Mouse (Mus musculus) embryonic facial prominence, embryonic 11.5 days (tissue): ENCODE results near the gene Cap1. TPM values are rescaled to one million over a fixed set of nuclear protein-coding genes. Genes with fewer than 3 reads are reported as not detected.
A peak's percentile ranks its signal among the peaks of the same experiment; 100 is the strongest.

ENCODE experiments used
- ATAC-seq: fragments of 200-750 bp; cut with Nextera tagmentation; replicated peaks from 2 replicates; pipeline ENCODE4 v1.8.0; 2017; ENCODE audit warnings: low read depth; ENCODE audit not compliant: insufficient number of reproducible peaks, low FRiP score, low TSS enrichment
- DNase-seq: peaks from one replicate; pipeline ENCODE4 v3.0.0-alpha.2; 2015; ENCODE audit warnings: low spot score
- H3K27ac ChIP-seq: fragments of 300-500 bp; sonication (generic); replicated peaks from 2 replicates; pipeline ENCODE4 v1.5.1; 2014; ENCODE audit warnings: mild to moderate bottlenecking, low read depth, low read length, control low read depth
- H3K27me3 ChIP-seq: fragments of 300-500 bp; sonication (generic); 2 replicates; pipeline ENCODE4 v1.6.1; 2014; ENCODE audit warnings: mild to moderate bottlenecking, low read length, moderate library complexity, mixed read lengths; ENCODE audit not compliant: control insufficient read depth, insufficient read depth
- H3K36me3 ChIP-seq: fragments of 300-500 bp; sonication (generic); replicated peaks from 2 replicates; pipeline ENCODE4 v1.6.1; 2014; ENCODE audit warnings: low read depth, mild to moderate bottlenecking, low read length, moderate library complexity, mixed read lengths; ENCODE audit not compliant: control insufficient read depth, insufficient read depth
- H3K4me1 ChIP-seq: fragments of 300-500 bp; sonication (generic); 2 replicates; pipeline ENCODE4 v1.6.1; 2014; ENCODE audit warnings: low read length, mixed read lengths; ENCODE audit not compliant: control insufficient read depth, insufficient read depth
- H3K4me2 ChIP-seq: fragments of 300-500 bp; sonication (generic); 2 replicates; pipeline ENCODE4 v1.6.1; 2014; ENCODE audit warnings: low read depth, mild to moderate bottlenecking, control low read depth, low read length, moderate library complexity
- H3K4me3 ChIP-seq: fragments of 300-500 bp; sonication (generic); 2 replicates; pipeline ENCODE4 v1.5.1; 2014; ENCODE audit warnings: low read depth, low read length, control low read depth
- H3K9ac ChIP-seq: fragments of 300-500 bp; sonication (generic); replicated peaks from 2 replicates; pipeline ENCODE4 v1.6.1; 2014; ENCODE audit warnings: mild to moderate bottlenecking, control low read depth, low read length
- H3K9me3 ChIP-seq: fragments of 300-500 bp; sonication (generic); replicated peaks from 2 replicates; pipeline ENCODE4 v1.6.1; 2016; ENCODE audit warnings: mild to moderate bottlenecking, low read length, inconsistent platforms, mixed read lengths; ENCODE audit not compliant: control insufficient read depth
- WGBS: fragments of 180-500 bp; shearing (Covaris S2); extraction: QIAGEN DNeasy Blood & Tissue Kit; methylation state at CpG from one replicate; pipeline ENCODE4 v1.1.7; 2014; 5-methylcytosine and 5-hydroxymethylcytosine counted together
- polyA plus RNA-seq: library from polyadenylated mRNA; unstranded; fragments of >200 nt; fragmentation: Nextera tagmentation; extraction: Ambion mirVana; gene quantifications from 2 replicates; pipeline ENCODE4 v1.2.1, GENCODE M21; 2014

The Cap1 gene
- polyA plus RNA-seq = 68.8 and 70.1 TPM in 2 replicates

DNA sequence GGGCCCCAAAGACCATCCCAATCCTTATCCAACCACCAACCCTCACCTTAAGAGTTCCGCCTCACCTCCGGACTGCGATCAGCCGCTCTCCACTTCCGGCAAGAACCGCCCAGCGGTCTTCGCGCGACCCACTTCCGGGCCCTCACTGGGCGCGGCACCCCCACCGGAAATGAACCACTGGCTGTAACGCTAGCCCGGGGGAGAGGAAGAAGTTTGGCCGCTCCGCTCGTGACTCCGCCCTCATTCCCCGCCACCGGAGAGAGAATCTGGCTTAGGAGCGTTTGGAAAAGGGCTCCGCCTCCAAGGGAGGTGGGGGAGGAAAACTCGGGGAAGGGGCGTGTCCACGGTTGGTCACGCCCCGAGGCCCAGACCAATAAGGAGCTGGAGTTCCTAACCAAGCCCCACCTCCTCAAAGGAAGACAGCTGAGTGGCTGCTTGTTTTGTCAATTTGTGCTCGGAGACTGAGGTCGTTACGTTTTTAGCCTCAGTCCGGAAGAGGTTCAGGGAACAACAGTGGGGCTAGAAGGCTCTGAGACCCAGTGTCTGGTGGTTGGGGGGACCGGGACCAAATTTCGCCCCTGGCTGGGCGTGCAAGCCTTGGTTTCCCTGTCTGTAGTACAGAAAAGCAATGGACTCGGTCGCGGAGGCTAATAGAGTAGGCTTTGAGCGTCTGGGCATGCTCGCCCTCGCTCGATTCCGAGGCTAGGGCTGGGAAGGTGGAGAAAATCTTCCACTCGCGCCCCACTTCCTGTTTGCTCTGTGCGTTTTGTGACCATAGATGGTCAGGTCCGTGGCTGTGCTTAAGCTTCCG lies at the start of gene Cap1:
TSS of gene Cap1 (minus strand) at position 289 of the 811 bp plus-strand sequence.
- under 1% methylated on average over 49 of the region's 49 CpGs for WGBS
- peak; percentile 99 for DNase-seq

GRCm38 (mm10) chr4:122933857-122934256 lies 48.0 kb upstream of the Cap1 start:
- Histone ChIP-seq H3K36me3 (no peaks in the 10 kb centered on the region), H3K27me3 (no peaks in the 10 kb centered on the region), H3K27ac (no peak overlapping the region), H3K4me1 (no peaks in the 10 kb centered on the region), H3K9ac (no peak overlapping the region), H3K9me3 (no peaks in the 10 kb centered on the region), H3K4me3 (no peak overlapping the region), H3K4me2 (no peak overlapping the region)
- 49% methylated on average over 3 of the region's 3 CpGs for WGBS
- DNase-seq = no peak
- no peak for ATAC-seq

More for the DNA sequence above, at the start of gene Cap1:
- Histone ChIP-seq H3K36me3 (no peaks in the 10 kb centered on the region), H3K27ac (peak within 1 kb of the TSS; percentile 98), H3K4me1 (no peaks in the 10 kb centered on the region), H3K9me3 (no peaks in the 10 kb centered on the region), H3K4me3 (peak within 1 kb of the TSS; percentile 76), H3K9ac (peak within 1 kb of the TSS; percentile 80), H3K4me2 (peak within 1 kb of the TSS; percentile 76), H3K27me3 (no peaks in the 10 kb centered on the region)
- peak; percentile 97 for ATAC-seq

DNA sequence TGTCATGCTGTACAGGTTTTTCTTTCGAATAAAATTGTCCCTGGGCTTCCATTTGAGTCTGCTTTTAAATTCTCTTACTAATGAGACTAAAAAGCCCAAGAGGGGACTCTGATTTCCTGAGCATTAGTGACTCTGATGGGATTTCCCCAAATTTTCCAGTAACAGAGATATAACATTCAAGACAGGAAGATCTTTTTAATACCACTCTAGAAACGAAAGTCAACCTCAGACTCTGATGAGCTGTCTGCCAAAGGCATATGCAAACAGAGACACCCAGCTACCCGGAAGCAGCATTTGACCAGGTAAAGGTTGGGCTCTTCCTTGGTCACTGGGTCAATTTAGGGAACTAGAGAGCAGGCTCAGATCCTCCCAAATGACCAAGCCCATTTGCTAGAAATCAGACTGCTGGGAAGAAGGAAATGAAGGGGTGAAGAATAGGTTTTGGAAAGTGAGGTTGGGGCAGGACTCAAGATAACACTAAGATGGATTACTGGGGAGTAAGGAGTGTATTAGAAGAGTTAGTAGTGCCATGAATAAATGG lies 47.3 kb upstream of the Cap1 start:
- Histone ChIP-seq H3K27me3 (no peaks in the 10 kb centered on the region), H3K4me3 (no peak overlapping the region), H3K4me2 (no peak overlapping the region), H3K9me3 (no peaks in the 10 kb centered on the region), H3K9ac (no peak overlapping the region), H3K27ac (no peak overlapping the region), H3K36me3 (no peaks in the 10 kb centered on the region), H3K4me1 (no peaks in the 10 kb centered on the region)
- DNase-seq = no peak
- ATAC-seq = no peak
- WGBS = 79% methylated on average over 3 of the region's 3 CpGs

- Histone ChIP-seq H3K4me1 (no peaks in the 10 kb centered on the region), H3K9me3 (no peaks in the 10 kb centered on the region), H3K36me3 (no peaks in the 10 kb centered on the region), H3K4me2 (no peak overlapping the region), H3K27ac (no peak overlapping the region), H3K27me3 (no peaks in the 10 kb centered on the region), H3K9ac (no peak overlapping the region), H3K4me3 (no peak overlapping the region)
- 74% methylated on average over 8 of the region's 8 CpGs for WGBS
- DNase-seq (no peak), ATAC-seq (no peak)
Observed at GRCm38 (mm10) chr4:122932239-122932978, 46.6 kb upstream of the Cap1 start.

GRCm38 (mm10) chr4:122930939-122931590 lies 45.2 kb upstream of the Cap1 start:
- no peak overlapping the region for H3K4me2 ChIP-seq
- 84% methylated on average over 2 of the region's 2 CpGs for WGBS
- ATAC-seq = no peak
- DNase-seq = no peak
- no peaks in the 10 kb centered on the region for H3K4me1 ChIP-seq
- no peaks in the 10 kb centered on the region for H3K36me3 ChIP-seq
- no peak overlapping the region for H3K4me3 ChIP-seq
- H3K27ac ChIP-seq = no peak overlapping the region
- no peaks in the 10 kb centered on the region for H3K9me3 ChIP-seq
- no peak overlapping the region for H3K9ac ChIP-seq
- H3K27me3 ChIP-seq = no peaks in the 10 kb centered on the region

DNA sequence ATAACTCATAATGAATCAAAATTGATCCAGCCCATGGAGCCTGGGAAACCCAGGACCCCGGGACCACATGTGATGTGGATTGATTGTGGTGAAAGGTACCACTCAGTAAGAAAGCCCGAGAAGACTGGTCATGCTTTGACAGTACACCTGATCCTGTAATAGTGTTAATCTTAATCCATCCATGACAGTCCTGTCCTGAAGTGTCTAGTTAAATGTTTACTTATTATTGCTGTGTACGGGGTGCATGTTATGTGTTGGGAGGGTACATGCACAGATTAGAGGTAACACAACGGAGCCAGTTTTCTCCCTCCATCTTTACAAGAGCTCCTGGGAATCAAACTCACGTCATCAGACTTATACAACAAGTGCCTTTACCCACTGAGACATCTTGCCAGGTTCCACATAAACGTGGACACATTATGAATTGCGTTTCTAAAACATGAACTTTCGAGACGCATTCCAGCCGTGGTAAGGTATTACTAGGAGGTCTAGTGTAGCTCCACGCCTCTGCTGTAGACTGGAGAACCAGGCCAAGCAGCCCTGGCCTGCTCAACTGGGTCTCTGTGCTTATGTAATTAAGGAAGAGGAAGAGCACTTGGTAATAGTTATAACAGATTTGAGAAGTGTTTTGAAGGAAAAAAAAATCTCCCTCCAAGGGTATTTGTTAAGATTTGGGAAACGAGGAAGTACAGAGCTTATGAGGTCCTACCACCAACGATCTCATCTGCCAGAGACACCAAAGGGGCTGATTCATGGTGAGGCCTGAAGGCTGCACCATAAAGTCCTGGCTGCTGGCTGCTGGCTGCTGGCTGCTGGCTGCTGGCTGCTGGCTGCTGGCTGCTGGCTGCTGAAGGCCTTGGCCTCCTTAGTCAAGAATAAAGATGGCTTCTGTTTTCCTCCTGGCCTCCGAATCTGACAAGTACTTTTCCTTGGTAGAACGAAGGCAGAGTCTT lies 37.8 kb upstream of the Cap1 start:
- Histone ChIP-seq H3K4me1 (no peaks in the 10 kb centered on the region), H3K4me2 (no peak overlapping the region), H3K27me3 (no peaks in the 10 kb centered on the region), H3K27ac (no peak overlapping the region), H3K4me3 (no peak overlapping the region), H3K9me3 (no peaks in the 10 kb centered on the region), H3K9ac (no peak overlapping the region), H3K36me3 (no peaks in the 10 kb centered on the region)
- DNase-seq = no peak
- 84% methylated on average over 15 of the region's 15 CpGs for WGBS
- no peak for ATAC-seq

- no peaks in the 10 kb centered on the region for H3K4me1 ChIP-seq
- no peak overlapping the region for H3K4me2 ChIP-seq
- H3K4me3 ChIP-seq = no peak overlapping the region
- ATAC-seq = no peak
- no peak overlapping the region for H3K9ac ChIP-seq
- no peaks in the 10 kb centered on the region for H3K27me3 ChIP-seq
- no peak overlapping the region for H3K27ac ChIP-seq
- whole genome bisulfite sequencing = 10% methylated on average over 1 of the region's 1 CpGs
- no peak for DNase-seq
- no peaks in the 10 kb centered on the region for H3K9me3 ChIP-seq
- H3K36me3 ChIP-seq = no peaks in the 10 kb centered on the region
Observed at GRCm38 (mm10) chr4:122922841-122923240, 37.0 kb upstream of the Cap1 start.
